Mouse (Mus musculus): Measurements from ENCODE around the gene Map3k21.

GRCm38 (mm10) chr8:125957994-125958368 lies 47.7 kb downstream of the Map3k21 start:
- TF ChIP-seq POLR2A (IDR thresholded peaks at IDR 0.05; ENCODE audit: low read depth, low read length) (no peak), CTCF (conservative IDR thresholded peaks at IDR 0.05; ENCODE audit: insufficient read depth, insufficient read length, low read depth, low read length) (no peak)
